Mouse (Mus musculus): ENCODE results near the gene Trappc4. TPM values are rescaled to one million over a fixed set of nuclear protein-coding genes. Genes with fewer than 3 reads are reported as not detected.
A peak's percentile ranks its signal among the peaks of the same experiment; 100 is the strongest.
"Not testable (repeated sequence)": the region's sequence is repeated elsewhere in the genome, so short reads cannot be mapped to it uniquely, and the experiment has no call there.

The Trappc4 gene
- 10 to 100 TPM; 33.0 to 36.3 TPM for total RNA-seq (2021)

GRCm38 (mm10) chr9:44406906-44407751, at the start of gene Trappc4, which contains the start of gene Rps25:
Gene Trappc4, minus strand, starts transcription at chr9:44407600.
Gene Rps25, plus strand, starts transcription at chr9:44407139.
- peak; percentile 92 to 95 for DNase-seq
- intact Hi-C loops (cut with DNase I): no loop called here

DNA sequence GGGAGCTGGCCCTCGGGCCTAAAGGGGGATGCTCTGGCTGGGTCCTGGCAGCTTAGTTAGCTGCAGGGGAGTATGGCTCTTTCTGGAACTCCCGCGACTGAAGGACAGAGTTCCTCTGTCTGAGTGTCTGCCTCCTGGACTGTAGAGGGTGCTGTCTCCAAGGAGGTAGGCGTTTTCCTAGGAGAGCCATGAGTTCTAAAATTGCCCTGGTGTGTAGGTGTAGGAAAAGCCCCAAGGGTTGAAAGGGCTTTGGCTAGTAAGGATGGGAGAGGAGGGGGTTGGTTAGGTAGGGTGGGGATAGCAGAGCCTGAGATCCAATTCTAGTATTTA, 47.5 kb upstream of the Trappc4 start, which contains the start of gene Upk2:
Gene Upk2, minus strand, starts transcription at position 86 of the 330 bp plus-strand sequence.
- intact Hi-C loops (cut with DNase I): loop anchor here (1.0 to 2.0 kb wide), 3 partner anchors 22 to 197 kb away; no protein-coding TSS in a partner anchor
- no peak for DNase-seq

DNA sequence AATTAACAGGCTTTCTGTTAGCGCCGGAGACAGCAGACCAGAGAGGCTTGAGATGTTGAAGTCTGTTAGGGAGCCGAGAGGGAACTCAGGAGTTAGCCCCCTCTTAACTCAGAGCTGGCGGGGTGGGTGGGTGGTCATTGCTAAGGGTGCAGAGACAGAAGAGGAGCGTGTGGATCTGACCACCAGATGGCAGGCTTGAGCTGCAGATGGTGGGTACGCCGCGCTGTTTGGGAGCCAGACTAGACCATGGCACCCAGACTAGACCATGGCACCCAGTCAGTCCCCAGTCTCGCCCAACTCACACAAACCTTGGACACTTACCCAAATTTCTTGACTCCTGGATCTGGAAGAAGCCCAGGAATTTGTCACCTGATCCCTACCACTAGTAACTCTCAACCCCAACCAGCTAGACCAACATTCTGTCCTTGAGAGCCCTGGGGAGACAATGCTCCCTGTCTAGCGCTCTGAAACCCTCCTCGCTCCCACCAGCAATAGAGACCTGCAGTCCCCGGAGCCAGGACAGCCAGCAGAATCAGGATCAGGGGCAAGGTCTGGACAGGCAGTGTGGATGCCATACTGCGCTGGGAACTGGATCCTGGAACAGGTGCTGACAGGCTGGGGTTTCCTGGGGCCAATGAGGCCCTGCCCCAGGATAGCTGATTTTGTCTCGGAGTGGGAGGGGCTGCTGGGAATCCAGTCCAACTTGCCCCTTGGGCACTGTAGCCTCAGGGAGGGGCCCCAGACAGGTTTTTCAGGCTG, 46.9 kb upstream of the Trappc4 start:
- DNase-seq: peak; percentile 88 to 92
- intact Hi-C loops (cut with DNase I): loop anchor here (1.0 to 2.0 kb wide), 3 partner anchors 22 to 198 kb away; no protein-coding TSS in a partner anchor

- intact Hi-C loops (cut with DNase I): no loop called here
- no peak for DNase-seq
These were observed 43.0 kb upstream of the Trappc4 start for GRCm38 (mm10) chr9:44450387-44450786.

DNA sequence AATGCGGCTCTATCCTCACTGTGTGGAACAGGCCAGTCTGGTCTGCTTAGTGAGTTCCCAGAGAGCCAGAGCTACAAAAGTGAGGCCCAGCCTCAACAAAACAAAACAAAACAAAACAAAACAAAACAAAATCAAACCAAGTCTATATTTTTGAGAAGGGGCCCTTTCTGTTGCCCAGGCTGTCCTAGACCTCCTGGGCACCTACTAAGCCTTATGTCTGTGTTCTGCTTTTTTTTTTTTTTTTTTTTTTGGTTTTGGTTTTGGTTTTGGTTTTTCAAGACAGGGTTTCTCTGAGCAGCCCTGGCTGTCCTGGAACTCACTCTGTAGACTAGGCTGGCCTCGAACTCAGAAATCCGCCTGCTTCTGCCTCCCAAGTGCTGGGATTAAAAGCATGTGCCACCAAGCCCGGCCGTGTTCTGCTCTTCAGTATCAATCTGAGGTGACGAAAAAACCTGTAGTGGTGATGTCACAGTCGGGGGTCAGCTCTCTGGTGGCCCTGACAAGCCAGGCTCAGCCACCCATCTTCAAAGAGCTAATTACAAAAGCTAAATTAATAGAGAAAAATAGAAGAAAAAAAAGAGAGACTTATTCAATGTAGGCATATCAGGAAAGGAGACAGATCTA, 37.1 kb upstream of the Trappc4 start:
- DNase-seq; intact Hi-C loops (cut with DNase I): not testable (repeated sequence)

DNA sequence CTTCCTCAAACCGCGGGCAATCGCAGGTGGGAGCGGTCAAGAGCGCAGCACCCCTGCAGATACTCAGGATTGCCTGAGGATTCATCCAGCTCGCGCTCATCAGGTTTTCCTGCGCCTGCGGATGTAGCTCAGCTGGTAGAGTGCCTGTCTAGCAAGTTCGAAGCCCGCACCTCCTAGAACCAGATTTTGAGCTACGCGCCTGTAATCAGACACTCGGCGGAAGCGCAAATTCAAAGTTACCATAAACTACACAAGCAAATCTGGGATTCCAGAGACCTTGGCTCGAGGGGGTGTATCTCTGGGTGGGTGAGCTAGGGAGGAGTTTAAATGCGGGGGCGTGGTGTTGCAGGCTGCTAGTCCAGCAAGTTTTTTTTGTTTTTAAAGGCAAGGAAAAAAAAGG, 33.6 kb upstream of the Trappc4 start, which contains the start of gene Foxr1:
Gene Foxr1, minus strand, starts transcription at position 176 of the 400 bp plus-strand sequence.
- intact Hi-C loops (cut with DNase I): no loop called here
- no peak for DNase-seq

DNA sequence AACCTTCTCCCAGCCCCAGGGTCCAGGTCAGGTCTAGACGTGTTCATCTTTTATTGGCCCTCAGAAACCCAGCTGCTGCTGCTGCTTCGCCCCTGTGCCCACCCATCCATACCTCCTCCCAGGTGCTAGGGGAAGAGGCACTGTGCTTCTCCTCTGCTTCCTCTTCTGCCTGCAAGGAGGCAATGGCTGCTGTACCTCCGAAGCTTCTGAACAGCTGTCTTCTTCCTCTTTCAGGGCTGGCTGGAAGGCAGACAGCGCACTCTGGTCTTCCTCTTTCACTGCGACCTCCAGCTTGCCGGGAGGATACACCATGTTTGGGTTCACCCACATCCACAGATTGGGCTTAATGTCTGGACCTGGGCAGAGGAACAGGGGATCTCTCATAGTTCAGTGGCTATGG, 28.3 kb upstream of the Trappc4 start:
- intact Hi-C loops (cut with DNase I): no loop called here
- DNase-seq: no peak

DNA sequence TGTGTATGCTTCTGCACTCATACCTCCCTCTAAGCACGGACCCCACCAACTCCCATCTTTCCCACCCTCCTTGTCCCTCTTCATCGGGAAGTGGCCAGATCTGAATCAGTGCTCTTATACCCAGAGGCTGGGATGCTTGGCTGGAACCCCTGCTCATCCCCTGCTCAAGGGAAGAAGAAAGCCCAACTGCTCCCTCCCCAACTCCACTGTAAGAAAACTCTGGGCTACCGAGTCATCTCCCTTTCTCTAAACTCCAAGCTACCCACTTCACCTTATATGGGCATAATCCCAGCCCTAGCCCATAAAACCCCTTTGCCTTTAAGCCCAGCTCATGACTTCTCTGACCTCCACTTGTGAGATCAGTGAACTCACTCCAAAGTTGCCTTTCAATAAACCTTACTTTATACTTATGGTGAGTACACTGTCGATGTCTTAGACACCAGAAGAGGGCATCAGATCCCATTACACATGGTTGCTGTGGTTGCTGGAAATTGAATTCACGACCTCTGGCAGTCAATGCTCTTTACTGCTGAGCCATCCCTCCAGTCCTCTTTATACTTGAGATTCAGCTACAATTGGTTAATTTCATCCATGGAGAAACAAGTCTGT, 25.3 kb upstream of the Trappc4 start:
- intact Hi-C loops (cut with DNase I): no loop called here
- no peak for DNase-seq

- intact Hi-C loops (cut with DNase I): no loop called here
- no peak for DNase-seq
These were observed 16.2 kb upstream of the Trappc4 start for GRCm38 (mm10) chr9:44423576-44423975.

DNA sequence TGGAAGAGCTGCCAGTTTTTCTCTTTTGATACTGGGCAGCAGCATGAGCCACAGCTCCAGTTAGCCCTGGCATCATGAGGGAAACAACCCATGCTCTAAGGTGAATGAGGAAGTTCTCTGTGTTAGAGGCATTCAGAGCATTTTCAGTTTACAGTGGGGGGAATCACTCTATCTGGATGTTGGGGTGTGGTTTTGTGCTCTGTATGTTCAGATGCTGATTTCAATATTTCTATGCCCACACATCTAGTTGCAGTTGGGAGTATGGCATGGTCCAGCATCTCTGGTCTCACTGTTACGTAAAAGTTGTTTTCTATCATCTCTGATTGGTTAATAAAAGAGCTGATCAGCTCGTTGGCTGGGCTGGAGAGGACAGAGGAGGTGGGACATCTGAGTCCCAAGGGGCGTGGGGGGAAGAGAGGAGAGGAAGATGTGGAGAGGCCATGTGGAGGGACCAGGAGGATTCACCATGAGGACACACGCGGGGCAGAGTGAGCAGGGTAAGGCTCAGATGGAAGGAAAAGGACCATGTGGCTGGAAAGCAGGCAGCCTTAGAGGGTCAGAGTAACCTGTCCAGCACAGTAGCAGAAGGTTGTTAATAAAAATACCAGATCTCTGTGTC, 13.0 kb upstream of the Trappc4 start:
- no peak for DNase-seq
- intact Hi-C loops (cut with DNase I): no loop called here

- DNase-seq; intact Hi-C loops (cut with DNase I): not testable (repeated sequence)
These were observed 12.3 kb upstream of the Trappc4 start for GRCm38 (mm10) chr9:44419730-44420129.

- intact Hi-C loops (cut with DNase I): no loop called here
- no peak for DNase-seq
These were observed 11.4 kb upstream of the Trappc4 start, which contains the start of gene Ccdc84 for GRCm38 (mm10) chr9:44418519-44419385. Gene Ccdc84, minus strand, starts transcription at chr9:44418569.

DNA sequence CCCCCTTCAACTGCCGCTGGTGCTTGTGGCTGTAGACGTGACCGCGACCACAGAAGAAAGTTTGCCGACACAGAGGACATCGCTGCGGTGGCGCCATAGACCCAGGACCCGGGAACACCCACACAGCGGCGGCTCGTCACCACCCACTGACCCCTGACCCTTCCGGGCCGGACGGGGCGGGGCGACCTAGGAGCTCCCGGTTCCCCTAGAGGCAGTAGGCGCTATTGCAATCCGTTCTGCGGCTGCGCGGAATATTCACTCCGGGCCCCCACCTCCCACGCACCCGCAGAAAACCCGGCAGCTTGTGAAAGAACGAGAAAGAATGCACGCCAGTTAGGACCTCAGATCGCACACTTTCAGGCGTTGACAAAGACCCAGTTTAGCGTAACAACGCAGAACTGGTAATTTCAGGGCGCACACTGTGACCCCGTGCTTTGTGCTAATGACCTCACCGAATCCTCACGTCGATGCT, 10.5 kb upstream of the Trappc4 start:
- DNase-seq: peak; percentile 97 to 98
- intact Hi-C loops (cut with DNase I): no loop called here

DNA sequence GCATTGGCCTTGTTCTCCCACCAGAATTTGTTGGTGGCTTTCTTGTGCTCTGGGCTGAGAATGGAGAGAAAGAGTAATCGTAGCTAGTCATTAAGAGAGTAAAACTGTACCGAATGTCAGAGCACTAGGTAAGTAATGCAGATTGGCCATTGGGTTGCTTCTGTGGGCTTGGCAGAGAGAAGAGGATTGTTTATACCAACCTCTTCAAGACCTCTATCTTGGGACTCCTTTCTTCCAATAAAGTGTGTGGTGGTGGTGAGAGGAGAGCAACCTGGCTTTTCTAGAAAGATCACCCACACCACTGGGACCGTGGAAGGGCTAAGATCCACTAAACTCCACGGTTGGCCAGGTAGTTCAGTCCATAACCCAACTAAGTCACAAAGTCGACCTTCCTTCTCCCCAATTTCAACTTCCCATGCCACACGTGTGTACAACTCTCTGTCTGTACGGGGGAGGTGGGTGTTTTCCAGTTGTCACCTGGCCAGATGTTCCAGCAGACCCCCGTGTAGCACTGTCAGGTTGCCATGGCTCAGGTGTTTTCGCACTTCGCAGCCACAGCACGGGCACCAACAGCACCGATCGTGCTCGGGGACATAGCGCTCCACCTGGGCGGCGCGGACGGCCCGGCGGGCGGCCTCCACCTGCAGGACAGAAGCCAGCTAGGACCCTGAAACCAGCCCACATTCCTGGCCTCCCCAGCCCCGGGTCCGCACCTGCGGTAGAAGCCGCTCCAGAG, 9.9 kb upstream of the Trappc4 start:
- no peak for DNase-seq
- intact Hi-C loops (cut with DNase I): no loop called here

DNA sequence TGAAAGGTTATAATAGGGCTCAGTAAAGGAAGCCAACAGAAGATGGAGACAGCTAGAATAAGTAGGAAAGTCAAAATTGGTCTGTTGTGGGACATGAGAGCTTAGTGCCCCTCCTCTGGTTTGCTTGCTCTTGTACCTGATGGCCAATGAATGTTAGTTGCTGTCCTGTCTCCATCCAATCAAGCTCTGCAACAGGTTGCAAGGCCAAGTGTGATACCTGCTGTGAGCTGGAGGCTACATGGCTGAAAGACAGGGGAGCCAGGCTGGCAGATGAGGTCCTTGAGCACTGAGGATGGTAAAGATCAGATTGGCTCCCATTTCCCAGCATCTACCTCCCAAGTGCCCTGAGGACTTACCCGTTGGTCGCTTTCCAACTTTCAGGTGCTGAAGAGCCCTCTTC, 5.4 kb upstream of the Trappc4 start:
- intact Hi-C loops (cut with DNase I): no loop called here
- no peak for DNase-seq

DNA sequence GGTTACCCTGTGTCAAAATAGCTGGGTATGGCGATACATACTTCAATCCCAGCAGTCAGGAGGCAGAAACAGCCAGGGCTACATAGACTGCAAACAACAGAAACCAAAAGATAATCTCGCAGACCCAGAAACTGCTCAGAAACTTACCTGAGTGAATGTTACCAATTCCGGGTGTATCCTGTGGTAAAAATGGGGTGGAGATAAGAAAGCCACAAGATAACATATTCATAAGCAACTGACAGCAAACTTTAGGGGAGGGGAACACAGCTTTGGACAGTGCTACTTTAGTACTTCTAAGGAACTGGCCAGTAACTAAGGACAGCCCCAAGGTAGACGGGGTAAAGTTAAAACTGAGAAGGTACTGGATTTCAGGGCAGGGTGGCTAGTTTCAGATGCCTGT, 4.9 kb upstream of the Trappc4 start:
- no peak for DNase-seq
- intact Hi-C loops (cut with DNase I): no loop called here

- intact Hi-C loops (cut with DNase I): no loop called here
- no peak for DNase-seq
These were observed 4.3 kb upstream of the Trappc4 start for GRCm38 (mm10) chr9:44411601-44412130.

All from heart, postnatal 36 days (tissue).